Mouse (Mus musculus): ENCODE results near the gene Plk3. TPM values are rescaled to one million over a fixed set of nuclear protein-coding genes. Genes with fewer than 3 reads are reported as not detected.

The Plk3 gene
- polyA plus RNA-seq, 1 experiment from 2014 or later, result 32.8 TPM

- Histone ChIP-seq H3K27ac (ENCODE audit: low read depth, low read length) (peak overlapping the region; percentile 73), H3K27me3 (ENCODE audit: control insufficient read depth, insufficient read depth, low read length) (no peaks in the 10 kb centered on the region), H3K9me3 (ENCODE audit: control insufficient read depth, low read length) (no peaks in the 10 kb centered on the region), H3K4me1 (ENCODE audit: control insufficient read depth, insufficient read depth, low read length) (peaks cover 20% of the 10 kb centered on the region), H3K36me3 (ENCODE audit: control insufficient read depth, insufficient read depth, low read length) (no peaks in the 10 kb centered on the region; the same call in 1 of the 2 replicates), H3K9ac (ENCODE audit: low read length) (peak overlapping the region; percentile 41), H3K4me3 (ENCODE audit: low read depth, low read length) (no peak overlapping the region), H3K4me2 (peak overlapping the region; percentile 6; the same call in 1 of the 2 replicates)
- WGBS, result 74% methylated on average over 14 of the region's 14 CpGs
- ATAC-seq (ENCODE audit: low FRiP score) (no peak), DNase-seq (ENCODE audit: low spot score, missing footprints) (peak; percentile 81)
These were observed 9.0 kb downstream of the Plk3 start for GRCm38 (mm10) chr4:117124518-117125347.

DNA sequence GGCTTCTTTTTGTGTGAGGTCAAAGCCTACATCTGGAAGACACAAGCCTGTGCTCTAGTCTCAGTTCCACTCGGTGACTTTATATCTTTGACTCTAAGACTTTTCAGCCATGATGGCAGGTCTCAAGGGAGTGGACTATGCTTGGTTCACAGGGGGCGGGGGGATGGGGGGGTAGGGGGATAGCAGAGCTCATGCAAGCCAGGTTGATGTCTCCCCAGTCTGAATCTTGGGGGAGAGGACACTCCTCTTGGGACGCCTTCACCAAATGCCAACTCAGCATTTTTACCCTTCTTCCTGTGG lies 9.6 kb downstream of the Plk3 start:
- H3K27ac ChIP-seq (ENCODE audit: low read depth, low read length), result no peak overlapping the region

GRCm38 (mm10) chr4:117123546-117124217 lies 10.1 kb downstream of the Plk3 start:
- DNase-seq (ENCODE audit: low spot score, missing footprints) (peak; percentile 12), ATAC-seq (ENCODE audit: low FRiP score) (no peak)
- Histone ChIP-seq H3K27me3 (ENCODE audit: control insufficient read depth, insufficient read depth, low read length) (no peaks in the 10 kb centered on the region), H3K9me3 (ENCODE audit: control insufficient read depth, low read length) (no peaks in the 10 kb centered on the region), H3K4me1 (ENCODE audit: control insufficient read depth, insufficient read depth, low read length) (peaks cover 20% of the 10 kb centered on the region), H3K9ac (ENCODE audit: low read length) (no peak overlapping the region), H3K27ac (ENCODE audit: low read depth, low read length) (no peak overlapping the region), H3K4me2 (no peak overlapping the region), H3K4me3 (ENCODE audit: low read depth, low read length) (no peak overlapping the region), H3K36me3 (ENCODE audit: control insufficient read depth, insufficient read depth, low read length) (no peaks in the 10 kb centered on the region; the same call in 1 of the 2 replicates)
- 89% methylated on average over 8 of the region's 9 CpGs for WGBS

More for the DNA sequence above, 9.6 kb downstream of the Plk3 start:
- H3K9ac ChIP-seq (ENCODE audit: low read length), result no peak overlapping the region
- H3K4me3 ChIP-seq (ENCODE audit: low read depth, low read length), result no peak overlapping the region
- no peaks in the 10 kb centered on the region for H3K27me3 ChIP-seq (ENCODE audit: control insufficient read depth, insufficient read depth, low read length)
- no peaks in the 10 kb centered on the region; the same call in 1 of the 2 replicates for H3K36me3 ChIP-seq (ENCODE audit: control insufficient read depth, insufficient read depth, low read length)
- ATAC-seq (ENCODE audit: low FRiP score) (no peak), DNase-seq (ENCODE audit: low spot score, missing footprints) (peak; percentile 51)
- no peak overlapping the region for H3K4me2 ChIP-seq
- 91% methylated on average over 3 of the region's 3 CpGs for whole genome bisulfite sequencing
- H3K9me3 ChIP-seq (ENCODE audit: control insufficient read depth, low read length), result no peaks in the 10 kb centered on the region
- peaks cover 20% of the 10 kb centered on the region for H3K4me1 ChIP-seq (ENCODE audit: control insufficient read depth, insufficient read depth, low read length)

GRCm38 (mm10) chr4:117122209-117122608 lies 11.6 kb downstream of the Plk3 start:
- H3K4me1 ChIP-seq (ENCODE audit: control insufficient read depth, insufficient read depth, low read length), result peaks cover 20% of the 10 kb centered on the region

GRCm38 (mm10) chr4:117120445-117121414 lies 13.0 kb downstream of the Plk3 start:
- Histone ChIP-seq H3K9ac (ENCODE audit: low read length) (peak overlapping the region; percentile 78), H3K27ac (ENCODE audit: low read depth, low read length) (peak overlapping the region; percentile 84), H3K4me3 (ENCODE audit: low read depth, low read length) (peak overlapping the region; percentile 67), H3K4me1 (ENCODE audit: control insufficient read depth, insufficient read depth, low read length) (peaks cover 17% of the 10 kb centered on the region), H3K9me3 (ENCODE audit: control insufficient read depth, low read length) (no peaks in the 10 kb centered on the region), H3K4me2 (peak overlapping the region; percentile 99), H3K27me3 (ENCODE audit: control insufficient read depth, insufficient read depth, low read length) (no peaks in the 10 kb centered on the region), H3K36me3 (ENCODE audit: control insufficient read depth, insufficient read depth, low read length) (no peaks in the 10 kb centered on the region)
- under 1% methylated on average over 69 of the region's 69 CpGs for WGBS
- DNase-seq (ENCODE audit: low spot score, missing footprints), result peak; percentile 98
- peak; percentile 93 for ATAC-seq (ENCODE audit: low FRiP score)

More at GRCm38 (mm10) chr4:117122209-117122608, 11.6 kb downstream of the Plk3 start:
- Histone ChIP-seq H3K36me3 (ENCODE audit: control insufficient read depth, insufficient read depth, low read length) (no peaks in the 10 kb centered on the region), H3K27ac (ENCODE audit: low read depth, low read length) (no peak overlapping the region), H3K9ac (ENCODE audit: low read length) (no peak overlapping the region), H3K4me3 (ENCODE audit: low read depth, low read length) (no peak overlapping the region), H3K4me2 (no peak overlapping the region), H3K27me3 (ENCODE audit: control insufficient read depth, insufficient read depth, low read length) (no peaks in the 10 kb centered on the region), H3K9me3 (ENCODE audit: control insufficient read depth, low read length) (no peaks in the 10 kb centered on the region)
- DNase-seq (ENCODE audit: low spot score, missing footprints) (peak; percentile 4), ATAC-seq (ENCODE audit: low FRiP score) (no peak)
- 85% methylated on average over 4 of the region's 4 CpGs for WGBS

- DNase-seq (ENCODE audit: low spot score, missing footprints), result no peak
- Histone ChIP-seq H3K27me3 (ENCODE audit: control insufficient read depth, insufficient read depth, low read length) (no peaks in the 10 kb centered on the region), H3K4me3 (ENCODE audit: low read depth, low read length) (peak overlapping the region; percentile 67), H3K4me2 (peak overlapping the region; percentile 99), H3K4me1 (ENCODE audit: control insufficient read depth, insufficient read depth, low read length) (peaks cover 10% of the 10 kb centered on the region), H3K9ac (ENCODE audit: low read length) (peak overlapping the region; percentile 78), H3K27ac (ENCODE audit: low read depth, low read length) (peak overlapping the region; percentile 84), H3K9me3 (ENCODE audit: control insufficient read depth, low read length) (no peaks in the 10 kb centered on the region), H3K36me3 (ENCODE audit: control insufficient read depth, insufficient read depth, low read length) (no peaks in the 10 kb centered on the region)
- 6% methylated on average over 10 of the region's 10 CpGs for WGBS
- ATAC-seq (ENCODE audit: low FRiP score), result peak; percentile 35
These were observed 13.7 kb downstream of the Plk3 start for GRCm38 (mm10) chr4:117120052-117120444.

DNA sequence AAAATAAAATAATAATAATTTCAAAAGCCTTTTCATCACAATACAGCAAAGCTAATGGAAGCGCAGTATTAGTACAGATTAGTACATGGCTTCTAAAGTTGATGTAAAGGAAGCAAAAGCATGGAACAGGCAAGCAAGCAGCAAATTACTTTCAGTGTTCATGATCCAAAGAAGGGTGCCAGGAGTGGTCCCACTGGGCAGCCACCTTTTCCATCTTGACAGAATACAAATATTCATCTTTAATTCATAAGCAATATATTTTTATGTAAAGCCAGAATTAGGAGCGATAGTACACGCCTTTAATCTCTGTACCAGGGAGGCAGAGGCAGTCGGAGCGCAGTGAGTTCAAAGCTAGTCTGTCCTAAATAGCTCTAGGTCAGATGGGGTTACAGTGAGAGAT lies 14.1 kb downstream of the Plk3 start:
- no peaks in the 10 kb centered on the region for H3K36me3 ChIP-seq (ENCODE audit: control insufficient read depth, insufficient read depth, low read length)
- H3K9me3 ChIP-seq (ENCODE audit: control insufficient read depth, low read length), result no peaks in the 10 kb centered on the region
- H3K27me3 ChIP-seq (ENCODE audit: control insufficient read depth, insufficient read depth, low read length), result no peaks in the 10 kb centered on the region
- peak; percentile 81 for DNase-seq (ENCODE audit: low spot score, missing footprints)
- H3K4me3 ChIP-seq (ENCODE audit: low read depth, low read length), result peak overlapping the region; percentile 67
- H3K4me2 ChIP-seq, result peak overlapping the region; percentile 99
- peaks cover 6% of the 10 kb centered on the region for H3K4me1 ChIP-seq (ENCODE audit: control insufficient read depth, insufficient read depth, low read length)
- peak overlapping the region; percentile 84 for H3K27ac ChIP-seq (ENCODE audit: low read depth, low read length)
- WGBS, result 70% methylated on average over 5 of the region's 5 CpGs
- peak overlapping the region; percentile 78 for H3K9ac ChIP-seq (ENCODE audit: low read length)
- peak; percentile 18; the same call in 1 of the 2 replicates for ATAC-seq (ENCODE audit: low FRiP score)

DNA sequence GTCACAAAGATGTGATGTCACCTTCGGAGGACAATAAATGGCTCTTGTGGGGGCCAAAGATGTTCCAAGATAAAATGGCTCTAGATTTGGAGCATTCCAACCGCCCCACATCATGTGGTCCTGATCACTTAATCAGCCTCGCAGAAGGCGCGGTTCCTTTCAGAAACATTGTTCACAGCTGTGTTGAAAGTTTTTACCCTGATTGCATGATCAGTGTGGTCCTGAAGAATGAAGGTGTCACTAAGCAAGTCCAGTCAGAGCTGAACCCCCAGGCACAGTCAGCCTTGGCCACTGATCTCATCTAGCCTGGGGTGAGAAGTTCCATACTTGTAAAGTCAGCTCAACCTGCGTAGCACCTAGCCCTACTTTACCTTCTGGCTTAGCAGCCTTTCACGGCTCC lies 15.8 kb downstream of the Plk3 start:
- Histone ChIP-seq H3K4me1 (ENCODE audit: control insufficient read depth, insufficient read depth, low read length) (peaks cover 5% of the 10 kb centered on the region), H3K27ac (ENCODE audit: low read depth, low read length) (no peak overlapping the region), H3K4me3 (ENCODE audit: low read depth, low read length) (no peak overlapping the region), H3K36me3 (ENCODE audit: control insufficient read depth, insufficient read depth, low read length) (no peaks in the 10 kb centered on the region; the same call in 1 of the 2 replicates), H3K4me2 (no peak overlapping the region), H3K9ac (ENCODE audit: low read length) (no peak overlapping the region), H3K9me3 (ENCODE audit: control insufficient read depth, low read length) (no peaks in the 10 kb centered on the region), H3K27me3 (ENCODE audit: control insufficient read depth, insufficient read depth, low read length) (no peaks in the 10 kb centered on the region)
- WGBS, result 93% methylated on average over 7 of the region's 7 CpGs
- DNase-seq (ENCODE audit: low spot score, missing footprints), result no peak
- no peak for ATAC-seq (ENCODE audit: low FRiP score)
